Mouse (Mus musculus) hematopoietic multipotent progenitor cell, adult 10-12 weeks (in vitro differentiated cells): ENCODE measurements around the gene Usp51. TPM values are rescaled to one million over a fixed set of nuclear protein-coding genes. Genes with fewer than 3 reads are reported as not detected.

ENCODE experiments used
- polyA plus RNA-seq: library from polyadenylated mRNA; stranded (reverse); fragments of >175 nt; gene quantifications from 2 replicates; pipeline ENCODE4 v1.2.3, GENCODE M21; 2012; ENCODE audit warnings: low replicate concordance

Usp51 gene
- 0.04 and 0.05 TPM in 2 replicates for polyA plus RNA-seq

DNA sequence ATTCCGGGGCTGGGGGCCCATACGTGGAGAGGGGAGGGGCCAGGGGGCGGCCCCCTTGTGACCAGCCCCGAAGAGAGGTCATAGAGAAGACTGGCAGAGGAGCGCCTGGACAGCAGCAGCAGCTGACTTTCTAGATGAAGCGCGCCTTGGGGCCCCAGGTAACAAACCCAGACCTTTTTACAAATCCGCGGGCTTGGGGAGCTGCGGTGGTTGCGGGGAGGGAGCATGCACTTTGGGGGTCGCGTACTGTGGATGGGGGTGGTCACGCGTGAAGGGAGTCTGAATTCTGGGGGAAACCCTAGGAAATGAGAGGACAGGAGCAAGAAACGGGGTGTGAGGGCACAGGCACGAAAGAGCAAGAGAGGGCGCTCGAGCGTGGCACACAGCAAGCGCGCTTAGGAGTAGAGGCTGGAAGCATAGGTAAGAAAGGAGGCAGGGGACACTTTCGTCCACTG lies at the start of gene Usp51:
Usp51 (plus strand) TSS at position 83 of the 455 bp plus-strand sequence.

DNA sequence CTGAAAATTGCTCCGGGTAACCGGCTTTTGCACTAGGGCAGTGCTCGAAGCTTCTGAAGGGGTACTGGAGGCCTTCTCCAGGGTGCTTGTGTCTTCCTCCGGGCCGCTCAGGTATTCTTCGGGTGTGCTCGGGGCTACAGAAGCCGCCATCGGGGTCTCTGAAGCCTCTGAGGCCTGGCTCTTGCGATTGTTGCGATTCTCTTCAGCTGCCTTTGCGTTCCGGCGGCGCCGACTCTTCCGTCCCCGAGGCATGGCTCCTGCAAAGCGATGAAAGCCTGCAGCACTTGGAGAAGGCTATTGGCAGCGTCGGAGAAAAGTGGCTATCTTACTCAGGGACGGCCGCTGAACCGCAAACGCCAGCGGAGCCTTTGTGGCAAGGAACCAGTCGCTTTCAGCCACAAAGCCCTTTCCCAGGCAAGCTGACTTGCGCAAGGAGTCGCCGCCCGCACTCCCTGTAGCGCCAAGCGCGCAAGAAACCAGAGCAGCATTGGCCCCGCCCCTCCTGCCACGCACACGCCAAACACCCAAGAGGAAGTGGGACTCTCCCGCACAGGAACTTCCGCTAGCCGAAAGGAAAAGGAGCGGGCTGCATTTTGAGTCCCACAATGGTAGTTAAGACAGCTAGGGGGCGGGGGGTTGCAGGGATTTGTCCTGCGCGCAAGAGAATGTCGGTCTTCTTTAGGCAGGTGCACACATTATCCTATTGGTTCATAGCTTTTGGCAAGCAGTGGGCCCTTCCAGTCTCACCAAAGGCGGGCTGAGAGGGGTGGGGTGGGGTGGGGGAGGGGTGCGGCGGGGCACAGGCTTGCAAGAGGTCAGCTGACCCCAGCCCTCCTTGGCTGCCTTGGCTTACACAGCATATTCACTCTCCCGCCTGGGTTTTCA lies 31.1 kb downstream of the Usp51 start, which contains the start of gene Mageh1:
Mageh1 (minus strand) TSS at position 489 of the 885 bp plus-strand sequence.

Other genes with a start within 250 kb of the Usp51 start
- not detected in 2 replicates for gene Shroom2, start 237.0 kb upstream of the Usp51 start, polyA plus RNA-seq
- gene Gpr143, start 224.5 kb upstream of the Usp51 start, polyA plus RNA-seq, result not detected in 2 replicates
- gene Mageh1, start 31.1 kb downstream of the Usp51 start, polyA plus RNA-seq, result 2.2 and 2.9 TPM in 2 replicates
- gene Foxr2, start 112.3 kb downstream of the Usp51 start, polyA plus RNA-seq, result not detected in 2 replicates
- gene Rragb, start 133.5 kb downstream of the Usp51 start, polyA plus RNA-seq, result 4.1 and 6.2 TPM in 2 replicates
- 0.68 and 3.7 TPM in 2 replicates for gene Klf8, start 231.0 kb downstream of the Usp51 start, polyA plus RNA-seq